Mouse (Mus musculus): Measurements from ENCODE around the gene Map1a. TPM values are rescaled to one million over a fixed set of nuclear protein-coding genes. Genes with fewer than 3 reads are reported as not detected.
A peak's percentile ranks its signal among the peaks of the same experiment; 100 is the strongest.

The Map1a gene
- 0.14 and 0.20 TPM in 2 replicates for polyA plus RNA-seq (2015; fragmentation: Nextera tagmentation; extraction: Ambion mirVana)

DNA sequence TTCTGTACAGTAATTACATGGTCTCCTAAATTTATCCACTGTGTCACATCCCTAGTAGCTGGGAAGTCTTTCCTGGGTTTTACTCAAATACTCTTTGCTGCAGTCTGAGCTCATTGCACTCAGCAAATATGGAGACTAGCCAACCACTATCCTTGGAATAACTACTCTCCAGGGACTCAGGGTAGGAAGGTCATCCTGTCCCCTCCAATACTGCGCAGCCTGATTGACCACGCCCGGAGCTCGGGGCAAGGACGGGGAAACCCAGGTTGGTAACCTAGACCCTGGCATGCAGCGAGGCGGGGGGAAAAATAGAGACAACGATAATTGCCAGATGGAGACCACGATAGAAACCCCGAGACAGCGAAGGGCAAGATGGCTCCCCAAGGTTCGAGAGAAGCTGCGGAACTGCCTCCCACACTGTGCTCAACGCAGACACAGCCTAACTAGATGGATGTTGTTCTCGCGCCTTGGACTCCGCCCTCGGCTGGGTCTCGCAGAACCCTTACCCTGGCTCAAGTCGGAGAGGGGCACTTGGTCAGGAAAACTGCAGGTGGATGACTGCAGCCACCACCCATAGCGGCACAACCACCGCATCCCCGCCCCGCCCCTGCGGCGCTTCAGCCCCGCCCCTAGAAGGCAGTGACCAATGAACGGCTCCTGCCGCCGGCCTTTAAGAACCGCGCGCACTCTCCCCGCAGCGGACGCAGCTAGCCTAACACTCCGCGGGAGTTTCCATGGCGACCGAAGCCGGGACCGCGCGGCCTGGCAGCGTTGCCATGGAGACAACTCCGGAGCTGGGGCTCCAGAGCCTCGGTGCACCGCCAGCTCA is at the start of gene Map1a:
Map1a (plus strand) TSS at position 700 of the 829 bp plus-strand sequence.
- Histone ChIP-seq H3K36me3 (no peaks in the 10 kb centered on the region), H3K4me1 (replicated peaks) (peaks cover 20% of the 10 kb centered on the region), H3K4me2 (peak within 1 kb of the TSS; percentile 77), H3K27me3 (peaks cover 73% of the 10 kb centered on the region), H3K9ac (peak within 1 kb of the TSS; percentile 42), H3K9me3 (replicated peaks) (no peaks in the 10 kb centered on the region), H3K4me3 (replicated peaks) (peak within 1 kb of the TSS; percentile 58), H3K27ac (no peak within 1 kb of the TSS)
- ATAC-seq (ENCODE audit: low read depth) (peak; percentile 96), DNase-seq (peak; percentile 78)
- 4% methylated on average over 48 of the region's 48 CpGs for WGBS (ENCODE audit: insufficient replicate concordance)

GRCm38 (mm10) chr2:121244099-121244498 is 45.3 kb upstream of the Map1a start:
- DNase-seq = no peak
- ATAC-seq (ENCODE audit: low read depth) = no peak
- Histone ChIP-seq H3K36me3 (peaks cover 21% of the 10 kb centered on the region; the same call in 1 of the 2 replicates), H3K4me2 (no peak overlapping the region), H3K4me3 (replicated peaks) (no peak overlapping the region), H3K9me3 (replicated peaks) (no peaks in the 10 kb centered on the region), H3K27ac (no peak overlapping the region), H3K9ac (no peak overlapping the region), H3K27me3 (no peaks in the 10 kb centered on the region), H3K4me1 (replicated peaks) (no peaks in the 10 kb centered on the region)
- 76% methylated on average over 5 of the region's 5 CpGs for WGBS (ENCODE audit: insufficient replicate concordance)

DNA sequence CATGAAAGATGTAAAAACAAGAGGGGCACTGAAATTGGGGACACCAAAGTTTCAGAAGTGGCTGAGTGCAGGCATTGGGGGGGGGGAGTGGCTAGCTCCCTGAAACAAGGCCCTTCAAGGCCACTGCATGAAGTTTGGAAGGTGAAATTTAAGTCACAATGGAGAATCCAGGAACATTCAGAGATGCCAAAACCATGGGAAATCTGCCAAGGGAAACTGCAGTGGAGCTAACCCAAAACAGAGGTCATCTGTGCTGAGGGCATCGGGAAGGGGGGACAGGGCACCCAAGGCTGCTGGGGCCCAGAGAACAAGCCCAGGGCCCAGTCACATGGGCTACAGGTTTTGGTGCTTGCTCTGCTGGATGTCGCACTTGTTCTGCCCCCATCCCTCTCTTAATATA is 39.6 kb upstream of the Map1a start:
- Histone ChIP-seq H3K4me3 (replicated peaks) (no peak overlapping the region), H3K27me3 (no peaks in the 10 kb centered on the region), H3K9ac (no peak overlapping the region), H3K4me2 (no peak overlapping the region), H3K27ac (no peak overlapping the region), H3K9me3 (replicated peaks) (no peaks in the 10 kb centered on the region), H3K4me1 (replicated peaks) (no peaks in the 10 kb centered on the region), H3K36me3 (peaks cover 34% of the 10 kb centered on the region)
- ATAC-seq (ENCODE audit: low read depth) (no peak), DNase-seq (no peak)
- WGBS (ENCODE audit: insufficient replicate concordance) = 85% methylated on average over 2 of the region's 2 CpGs

DNA sequence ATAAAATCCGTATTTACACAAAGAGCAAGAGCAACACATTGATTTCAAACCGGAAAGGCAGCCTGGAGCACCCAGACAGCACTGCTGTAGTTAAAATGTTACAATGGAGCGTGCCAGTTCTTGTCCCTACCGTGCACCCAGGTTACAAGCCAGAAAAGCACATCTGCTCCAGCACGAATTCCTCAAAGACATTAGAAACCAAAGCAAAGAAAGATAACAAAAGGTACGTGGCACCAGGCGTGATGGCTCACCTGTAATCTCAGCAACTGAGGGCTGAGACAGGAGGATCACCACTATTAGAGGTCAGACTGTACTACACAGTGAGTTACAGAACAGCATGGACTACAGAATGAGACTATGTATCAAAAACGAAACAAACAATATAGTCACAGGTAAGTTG is 21.0 kb upstream of the Map1a start:
- no peaks in the 10 kb centered on the region for H3K9me3 ChIP-seq (replicated peaks)
- 72% methylated on average over 8 of the region's 8 CpGs for WGBS (ENCODE audit: insufficient replicate concordance)
- no peak overlapping the region for H3K27ac ChIP-seq
- DNase-seq (no peak), ATAC-seq (ENCODE audit: low read depth) (no peak)
- H3K4me1 ChIP-seq (replicated peaks) = peaks cover 19% of the 10 kb centered on the region
- H3K4me3 ChIP-seq (replicated peaks) = no peak overlapping the region
- no peak overlapping the region for H3K9ac ChIP-seq
- no peak overlapping the region for H3K4me2 ChIP-seq
- H3K36me3 ChIP-seq = peaks cover 4% of the 10 kb centered on the region; the same call in 1 of the 2 replicates
- H3K27me3 ChIP-seq = no peaks in the 10 kb centered on the region

- H3K9ac ChIP-seq = peak overlapping the region; percentile 81
- H3K27ac ChIP-seq = peak overlapping the region; percentile 63
- 2% methylated on average over 35 of the region's 35 CpGs for WGBS (ENCODE audit: insufficient replicate concordance)
- ATAC-seq (ENCODE audit: low read depth) (peak; percentile 67), DNase-seq (no peak)
- H3K27me3 ChIP-seq = peaks cover 3% of the 10 kb centered on the region; the same call in 1 of the 2 replicates
- no peaks in the 10 kb centered on the region for H3K9me3 ChIP-seq (replicated peaks)
- H3K4me2 ChIP-seq = peak overlapping the region; percentile 87
- H3K36me3 ChIP-seq = peaks cover 4% of the 10 kb centered on the region; the same call in 1 of the 2 replicates
- H3K4me3 ChIP-seq (replicated peaks) = peak overlapping the region; percentile 88
- peaks cover 19% of the 10 kb centered on the region for H3K4me1 ChIP-seq (replicated peaks)
These were observed 18.7 kb upstream of the Map1a start for GRCm38 (mm10) chr2:121270521-121271235.

- WGBS (ENCODE audit: insufficient replicate concordance) = under 1% methylated on average over 37 of the region's 37 CpGs
- ATAC-seq (ENCODE audit: low read depth) = peak; percentile 99
These were observed 18.0 kb upstream of the Map1a start, which contains the start of gene Trp53bp1 for GRCm38 (mm10) chr2:121271236-121271927. Gene Trp53bp1, minus strand, starts transcription at chr2:121271407.

GRCm38 (mm10) chr2:121271928-121272516 is 17.4 kb upstream of the Map1a start:
- Histone ChIP-seq H3K4me2 (peak overlapping the region; percentile 87), H3K27ac (no peak overlapping the region), H3K9ac (peak overlapping the region; percentile 66), H3K9me3 (replicated peaks) (no peaks in the 10 kb centered on the region), H3K4me1 (replicated peaks) (peaks cover 23% of the 10 kb centered on the region), H3K36me3 (peaks cover 3% of the 10 kb centered on the region; the same call in 1 of the 2 replicates), H3K27me3 (peaks cover 3% of the 10 kb centered on the region; the same call in 1 of the 2 replicates), H3K4me3 (replicated peaks) (peak overlapping the region; percentile 88)
- 26% methylated on average over 4 of the region's 4 CpGs for WGBS (ENCODE audit: insufficient replicate concordance)
- DNase-seq = no peak
- ATAC-seq (ENCODE audit: low read depth) = no peak

More at GRCm38 (mm10) chr2:121271236-121271927, 18.0 kb upstream of the Map1a start, which contains the start of gene Trp53bp1:
- peak; percentile 90 for DNase-seq
- peak within 1 kb of the TSS; percentile 87 for H3K4me2 ChIP-seq
- peaks cover 3% of the 10 kb centered on the region; the same call in 1 of the 2 replicates for H3K27me3 ChIP-seq
- H3K4me1 ChIP-seq (replicated peaks) = peaks cover 21% of the 10 kb centered on the region
- peak within 1 kb of the TSS; percentile 63 for H3K27ac ChIP-seq
- H3K9me3 ChIP-seq (replicated peaks) = no peaks in the 10 kb centered on the region
- H3K9ac ChIP-seq = peak within 1 kb of the TSS; percentile 81
- peak within 1 kb of the TSS; percentile 88 for H3K4me3 ChIP-seq (replicated peaks)
- H3K36me3 ChIP-seq = peaks cover 4% of the 10 kb centered on the region; the same call in 1 of the 2 replicates

- Histone ChIP-seq H3K9ac (no peak overlapping the region), H3K9me3 (replicated peaks) (no peaks in the 10 kb centered on the region), H3K4me1 (replicated peaks) (peaks cover 16% of the 10 kb centered on the region), H3K4me2 (no peak overlapping the region), H3K4me3 (replicated peaks) (no peak overlapping the region), H3K27me3 (peaks cover 66% of the 10 kb centered on the region), H3K27ac (no peak overlapping the region), H3K36me3 (no peaks in the 10 kb centered on the region)
- WGBS (ENCODE audit: insufficient replicate concordance) = 59% methylated on average over 2 of the region's 2 CpGs
- DNase-seq (no peak), ATAC-seq (ENCODE audit: low read depth) (no peak)
These were observed 1.6 kb upstream of the Map1a start for GRCm38 (mm10) chr2:121287850-121288249.

GRCm38 (mm10) chr2:121289730-121290540 is 535 bp downstream of the Map1a start:
- peak overlapping the region; percentile 77 for H3K4me2 ChIP-seq
- H3K27ac ChIP-seq = no peak overlapping the region
- no peaks in the 10 kb centered on the region for H3K36me3 ChIP-seq
- H3K4me1 ChIP-seq (replicated peaks) = peaks cover 28% of the 10 kb centered on the region
- WGBS (ENCODE audit: insufficient replicate concordance) = 6% methylated on average over 36 of the region's 36 CpGs
- DNase-seq (no peak), ATAC-seq (ENCODE audit: low read depth) (no peak)
- peak overlapping the region; percentile 42 for H3K9ac ChIP-seq
- H3K9me3 ChIP-seq (replicated peaks) = no peaks in the 10 kb centered on the region
- peak overlapping the region; percentile 58 for H3K4me3 ChIP-seq (replicated peaks)
- H3K27me3 ChIP-seq = peaks cover 81% of the 10 kb centered on the region

All from liver, embryonic 13.5 days (tissue).